Mouse (Mus musculus) liver, adult 2 months (tissue): Measurements from ENCODE around the gene Rasgrf1. TPM values are rescaled to one million over a fixed set of nuclear protein-coding genes. Genes with fewer than 3 reads are reported as not detected.

ENCODE experiments used
- DNase-seq: peaks from one replicate; pipeline ENCODE4 v3.0.0-alpha.2; 2011; ENCODE audit warnings: low read depth, low spot score; ENCODE audit errors: extremely low read depth
- H3K27ac ChIP-seq: fragments of 200-500 bp; replicated peaks from 2 replicates; pipeline ENCODE4 v1.5.1; 2012; ENCODE audit warnings: low read depth, mild to moderate bottlenecking, control low read depth, inconsistent platforms, low read length; ENCODE audit not compliant: insufficient read depth
- H3K27me3 ChIP-seq: fragments of 200-500 bp; 2 replicates; pipeline ENCODE4 v1.6.1; 2012; ENCODE audit warnings: mild to moderate bottlenecking, moderate library complexity, low read length, inconsistent platforms; ENCODE audit not compliant: control insufficient read depth, insufficient read depth
- H3K36me3 ChIP-seq: fragments of 200-500 bp; 2 replicates; pipeline ENCODE4 v1.6.1; 2012; ENCODE audit warnings: low read length, inconsistent platforms; ENCODE audit not compliant: control insufficient read depth, insufficient read depth
- H3K4me1 ChIP-seq: fragments of 200-500 bp; 2 replicates; pipeline ENCODE4 v1.6.1; 2011; ENCODE audit warnings: low read length; ENCODE audit not compliant: control insufficient read depth, insufficient read depth
- H3K4me3 ChIP-seq: fragments of 200-500 bp; 2 replicates; pipeline ENCODE4 v1.5.1; 2011; ENCODE audit warnings: low read depth, mild to moderate bottlenecking, control low read depth, low read length, moderate library complexity; ENCODE audit not compliant: insufficient read depth
- H3K79me2 ChIP-seq: fragments of 200-500 bp; 2 replicates; pipeline ENCODE4 v1.6.1; 2012; ENCODE audit warnings: inconsistent platforms, mild to moderate bottlenecking, low read length, moderate library complexity; ENCODE audit not compliant: control insufficient read depth, insufficient read depth
- H3K9ac ChIP-seq: fragments of 200-500 bp; 2 replicates; pipeline ENCODE4 v1.6.1; 2012; ENCODE audit warnings: low read depth, mild to moderate bottlenecking, control low read depth, inconsistent platforms, low read length
- CTCF ChIP-seq: fragments of 200-500 bp; IDR thresholded peaks from 2 replicates; pipeline ENCODE4 v1.5.1; 2011; ENCODE audit warnings: low read depth, low read length, control low read depth
- POLR2A ChIP-seq: fragments of 200-500 bp; IDR thresholded peaks from 2 replicates; pipeline ENCODE4 v1.6.1; 2011; ENCODE audit warnings: low read length, control low read depth; ENCODE audit not compliant: insufficient read depth; ENCODE audit errors: extremely low read depth
- WGBS: fragments of 180-500 bp; shearing (Covaris S2); methylation state at CpG from one replicate; pipeline ENCODE4 v1.1.7; 2018; 5-methylcytosine and 5-hydroxymethylcytosine counted together
- polyA plus RNA-seq: library from polyadenylated mRNA; depleted of rRNA; stranded (reverse); fragments of >200 nt; gene quantifications from 2 replicates; pipeline ENCODE4 v1.2.3, GENCODE M21; 2012
- total RNA-seq: library from RNA; depleted of rRNA; stranded (reverse); fragments of >200 nt; gene quantifications from 2 replicates; pipeline ENCODE4 v1.2.3, GENCODE M21; 2014

The Rasgrf1 gene
- total and polyA plus RNA-seq, 2 experiments = 0.09 TPM; not detected in 1

GRCm38 (mm10) chr9:89908601-89909000 is 1.1 kb upstream of the Rasgrf1 start:
- H3K4me1 ChIP-seq = peaks cover 6% of the 10 kb centered on the region; the same call in 1 of the 2 replicates
- H3K27ac ChIP-seq = no peak overlapping the region
- WGBS = 2% methylated on average over 33 of the region's 33 CpGs
- H3K79me2 ChIP-seq = no peaks in the 10 kb centered on the region
- H3K36me3 ChIP-seq = no peaks in the 10 kb centered on the region
- no peak overlapping the region for H3K9ac ChIP-seq
- no peak overlapping the region for H3K4me3 ChIP-seq
- DNase-seq = no peak
- peaks cover 15% of the 10 kb centered on the region for H3K27me3 ChIP-seq
- TF ChIP-seq POLR2A (no peak), CTCF (no peak)

- DNase-seq = no peak
- Histone ChIP-seq H3K9ac (no peak overlapping the region), H3K27ac (no peak overlapping the region), H3K27me3 (peaks cover 15% of the 10 kb centered on the region), H3K79me2 (no peaks in the 10 kb centered on the region), H3K4me1 (peaks cover 6% of the 10 kb centered on the region; the same call in 1 of the 2 replicates), H3K36me3 (no peaks in the 10 kb centered on the region), H3K4me3 (no peak overlapping the region)
- WGBS = 3% methylated on average over 26 of the region's 26 CpGs
- no peak for TF ChIP-seq CTCF
- TF ChIP-seq POLR2A = no peak
These were observed 298 bp downstream of the Rasgrf1 start for GRCm38 (mm10) chr9:89910011-89910400.

- WGBS = 6% methylated on average over 34 of the region's 34 CpGs
These were observed 1.2 kb downstream of the Rasgrf1 start for GRCm38 (mm10) chr9:89910741-89911444.

GRCm38 (mm10) chr9:89911891-89912549 is 2.3 kb downstream of the Rasgrf1 start:
- no peaks in the 10 kb centered on the region for H3K79me2 ChIP-seq
- 80% methylated on average over 5 of the region's 5 CpGs for WGBS
- TF ChIP-seq POLR2A (no peak), CTCF (no peak)
- no peak overlapping the region for H3K9ac ChIP-seq
- H3K4me3 ChIP-seq = no peak overlapping the region
- H3K27ac ChIP-seq = no peak overlapping the region
- peaks cover 15% of the 10 kb centered on the region for H3K27me3 ChIP-seq
- peaks cover 6% of the 10 kb centered on the region; the same call in 1 of the 2 replicates for H3K4me1 ChIP-seq
- H3K36me3 ChIP-seq = no peaks in the 10 kb centered on the region
- DNase-seq = no peak

More at GRCm38 (mm10) chr9:89910741-89911444, 1.2 kb downstream of the Rasgrf1 start:
- no peaks in the 10 kb centered on the region for H3K79me2 ChIP-seq
- H3K27ac ChIP-seq = no peak overlapping the region
- no peaks in the 10 kb centered on the region for H3K36me3 ChIP-seq
- H3K4me1 ChIP-seq = peaks cover 6% of the 10 kb centered on the region; the same call in 1 of the 2 replicates
- H3K4me3 ChIP-seq = no peak overlapping the region
- no peak overlapping the region for H3K9ac ChIP-seq
- no peak for DNase-seq
- peaks cover 15% of the 10 kb centered on the region for H3K27me3 ChIP-seq
- TF ChIP-seq POLR2A = no peak
- no peak for TF ChIP-seq CTCF

GRCm38 (mm10) chr9:89913135-89913534 is 3.4 kb downstream of the Rasgrf1 start:
- Histone ChIP-seq H3K79me2 (no peaks in the 10 kb centered on the region), H3K4me1 (peaks cover 6% of the 10 kb centered on the region; the same call in 1 of the 2 replicates), H3K4me3 (no peak overlapping the region), H3K9ac (no peak overlapping the region), H3K36me3 (no peaks in the 10 kb centered on the region), H3K27me3 (peaks cover 15% of the 10 kb centered on the region), H3K27ac (no peak overlapping the region)
- TF ChIP-seq CTCF (no peak), POLR2A (no peak)
- DNase-seq = no peak
- 16% methylated on average over 4 of the region's 4 CpGs for WGBS

GRCm38 (mm10) chr9:89916471-89916870 is 6.8 kb downstream of the Rasgrf1 start:
- Histone ChIP-seq H3K27ac (no peak overlapping the region), H3K27me3 (no peaks in the 10 kb centered on the region), H3K9ac (no peak overlapping the region), H3K79me2 (no peaks in the 10 kb centered on the region), H3K36me3 (no peaks in the 10 kb centered on the region), H3K4me3 (no peak overlapping the region), H3K4me1 (no peaks in the 10 kb centered on the region)
- DNase-seq = no peak
- TF ChIP-seq CTCF (no peak), POLR2A (no peak)
- WGBS = 93% methylated on average over 7 of the region's 7 CpGs
